Mouse (Mus musculus): ENCODE results near the gene Hebp1. TPM values are rescaled to one million over a fixed set of nuclear protein-coding genes. Genes with fewer than 3 reads are reported as not detected.
A peak's percentile ranks its signal among the peaks of the same experiment; 100 is the strongest.

Gene Hebp1
- polyA plus RNA-seq, 1 experiment, result 33.8 TPM

DNA sequence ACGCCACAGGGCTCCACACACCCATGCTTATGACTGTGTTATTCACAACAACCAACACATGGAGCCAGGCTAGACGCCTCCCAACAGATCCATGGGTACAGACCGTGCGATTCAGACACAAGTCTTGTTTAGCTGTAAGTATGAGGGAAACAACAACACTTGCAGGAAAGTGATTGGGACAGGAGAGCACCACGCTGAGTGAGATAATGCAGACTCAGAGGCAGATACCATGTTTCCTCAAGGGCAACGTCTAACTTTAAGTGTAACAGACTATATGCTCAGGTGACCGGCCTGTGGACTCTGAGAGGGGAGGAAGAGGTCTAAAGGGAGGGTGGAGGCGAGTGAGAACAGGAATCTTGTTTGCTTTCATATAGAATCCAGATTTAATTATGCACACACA is 41.2 kb downstream of the Hebp1 start:
- TF ChIP-seq CTCF (IDR thresholded peaks at IDR 0.05; ENCODE audit: insufficient read depth, low read length) (no peak), POLR2A (IDR thresholded peaks at IDR 0.05; ENCODE audit: borderline replicate concordance, extremely low read depth, low read depth, low read length) (no peak)
- H3K4me1 ChIP-seq (ENCODE audit: control insufficient read depth, insufficient read depth, low read length), result no peaks in the 10 kb centered on the region
- DNase-seq, result no peak
- H3K4me3 ChIP-seq (replicated peaks; ENCODE audit: extremely low read depth, low read depth, low read length), result no peak overlapping the region
- WGBS, result 77% methylated on average over 8 of the region's 8 CpGs

GRCm38 (mm10) chr6:135153719-135154118 is 44.1 kb downstream of the Hebp1 start:
- Histone ChIP-seq H3K4me3 (replicated peaks; ENCODE audit: extremely low read depth, low read depth, low read length) (no peak overlapping the region), H3K4me1 (ENCODE audit: control insufficient read depth, insufficient read depth, low read length) (no peaks in the 10 kb centered on the region)
- WGBS, result 69% methylated on average over 5 of the region's 5 CpGs
- no peak for DNase-seq
- no peak for TF ChIP-seq POLR2A (IDR thresholded peaks at IDR 0.05; ENCODE audit: borderline replicate concordance, extremely low read depth, low read depth, low read length)
- TF ChIP-seq CTCF (IDR thresholded peaks at IDR 0.05; ENCODE audit: insufficient read depth, low read length), result no peak

- WGBS, result 33% methylated on average over 5 of the region's 5 CpGs
These were observed 47.5 kb downstream of the Hebp1 start for GRCm38 (mm10) chr6:135150311-135150710.

GRCm38 (mm10) chr6:135149722-135150121 is 48.1 kb downstream of the Hebp1 start:
- TF ChIP-seq POLR2A (IDR thresholded peaks at IDR 0.05; ENCODE audit: borderline replicate concordance, extremely low read depth, low read depth, low read length) (no peak), CTCF (IDR thresholded peaks at IDR 0.05; ENCODE audit: insufficient read depth, low read length) (no peak)
- WGBS, result 80% methylated on average over 4 of the region's 4 CpGs
- DNase-seq, result no peak
- Histone ChIP-seq H3K4me1 (ENCODE audit: control insufficient read depth, insufficient read depth, low read length) (no peaks in the 10 kb centered on the region), H3K4me3 (replicated peaks; ENCODE audit: extremely low read depth, low read depth, low read length) (no peak overlapping the region)

More at GRCm38 (mm10) chr6:135150311-135150710, 47.5 kb downstream of the Hebp1 start:
- Histone ChIP-seq H3K4me1 (ENCODE audit: control insufficient read depth, insufficient read depth, low read length) (no peaks in the 10 kb centered on the region), H3K4me3 (replicated peaks; ENCODE audit: extremely low read depth, low read depth, low read length) (no peak overlapping the region)
- no peak for DNase-seq
- no peak for TF ChIP-seq POLR2A (IDR thresholded peaks at IDR 0.05; ENCODE audit: borderline replicate concordance, extremely low read depth, low read depth, low read length)
- peak; percentile 78 for TF ChIP-seq CTCF (IDR thresholded peaks at IDR 0.05; ENCODE audit: insufficient read depth, low read length)

DNA sequence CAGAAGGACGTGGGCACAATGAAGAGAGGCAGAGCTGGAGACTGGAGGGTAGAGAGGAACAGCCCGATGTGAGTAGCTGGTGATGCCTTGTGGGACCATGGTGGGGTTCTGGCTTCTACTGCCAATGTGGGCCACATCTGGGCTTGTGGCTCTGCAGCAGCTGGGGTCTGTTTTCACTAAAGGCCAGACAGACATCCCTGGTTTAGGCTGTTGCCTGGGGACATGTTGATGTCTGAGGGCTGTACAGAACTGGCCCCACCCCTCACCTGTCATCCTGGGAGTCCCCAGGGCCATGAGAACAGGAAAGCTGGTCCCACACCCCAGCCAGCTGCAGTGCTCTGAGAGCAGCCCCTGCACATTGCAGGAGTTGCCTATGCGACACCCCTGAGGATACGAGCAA is 48.6 kb downstream of the Hebp1 start:
- WGBS, result 86% methylated on average over 4 of the region's 4 CpGs
- Histone ChIP-seq H3K4me1 (ENCODE audit: control insufficient read depth, insufficient read depth, low read length) (no peaks in the 10 kb centered on the region), H3K4me3 (replicated peaks; ENCODE audit: extremely low read depth, low read depth, low read length) (no peak overlapping the region)
- TF ChIP-seq CTCF (IDR thresholded peaks at IDR 0.05; ENCODE audit: insufficient read depth, low read length), result no peak
- TF ChIP-seq POLR2A (IDR thresholded peaks at IDR 0.05; ENCODE audit: borderline replicate concordance, extremely low read depth, low read depth, low read length), result no peak
- no peak for DNase-seq

- whole genome bisulfite sequencing, result 38% methylated on average over 1 of the region's 1 CpGs
- TF ChIP-seq POLR2A (IDR thresholded peaks at IDR 0.05; ENCODE audit: borderline replicate concordance, extremely low read depth, low read depth, low read length), result no peak
- TF ChIP-seq CTCF (IDR thresholded peaks at IDR 0.05; ENCODE audit: insufficient read depth, low read length), result peak; percentile 84
- DNase-seq, result peak; percentile 41
- Histone ChIP-seq H3K4me1 (ENCODE audit: control insufficient read depth, insufficient read depth, low read length) (no peaks in the 10 kb centered on the region), H3K4me3 (replicated peaks; ENCODE audit: extremely low read depth, low read depth, low read length) (no peak overlapping the region)
These were observed 49.3 kb downstream of the Hebp1 start for GRCm38 (mm10) chr6:135148506-135148905.

- WGBS, result 87% methylated on average over 5 of the region's 5 CpGs
- DNase-seq, result no peak
- no peak for TF ChIP-seq CTCF (IDR thresholded peaks at IDR 0.05; ENCODE audit: insufficient read depth, low read length)
- no peak for TF ChIP-seq POLR2A (IDR thresholded peaks at IDR 0.05; ENCODE audit: borderline replicate concordance, extremely low read depth, low read depth, low read length)
- Histone ChIP-seq H3K4me3 (replicated peaks; ENCODE audit: extremely low read depth, low read depth, low read length) (no peak overlapping the region), H3K4me1 (ENCODE audit: control insufficient read depth, insufficient read depth, low read length) (no peaks in the 10 kb centered on the region)
These were observed 51.8 kb downstream of the Hebp1 start for GRCm38 (mm10) chr6:135145976-135146375.

DNA sequence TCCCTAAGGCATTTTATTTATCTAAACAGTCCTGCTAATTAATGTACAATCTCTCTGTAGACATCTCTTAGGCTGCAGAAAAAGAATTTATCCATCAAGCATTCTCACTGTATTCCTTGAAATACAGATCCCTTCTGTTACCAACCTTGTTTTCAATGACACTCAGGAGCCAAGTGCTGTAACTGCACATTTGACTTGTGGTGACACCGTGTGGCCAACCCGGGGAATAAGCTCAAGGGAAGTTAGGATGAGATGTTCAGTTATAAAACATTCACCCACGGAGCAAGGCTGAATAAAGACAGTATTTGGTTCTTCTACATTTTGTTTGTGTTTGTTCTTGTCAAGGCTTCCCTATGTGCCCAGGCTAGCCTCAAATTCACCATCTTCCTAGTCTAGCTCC is 53.3 kb downstream of the Hebp1 start:
- no peak for TF ChIP-seq POLR2A (IDR thresholded peaks at IDR 0.05; ENCODE audit: borderline replicate concordance, extremely low read depth, low read depth, low read length)
- TF ChIP-seq CTCF (IDR thresholded peaks at IDR 0.05; ENCODE audit: insufficient read depth, low read length), result peak; percentile 77
- Histone ChIP-seq H3K4me1 (ENCODE audit: control insufficient read depth, insufficient read depth, low read length) (no peaks in the 10 kb centered on the region), H3K4me3 (replicated peaks; ENCODE audit: extremely low read depth, low read depth, low read length) (no peak overlapping the region)
- no peak for DNase-seq
- WGBS, result under 1% methylated on average over 3 of the region's 3 CpGs

GRCm38 (mm10) chr6:135143151-135143550 is 54.7 kb downstream of the Hebp1 start:
- no peaks in the 10 kb centered on the region for H3K4me1 ChIP-seq (ENCODE audit: control insufficient read depth, insufficient read depth, low read length)
- 96% methylated on average over 5 of the region's 5 CpGs for WGBS
- no peak for DNase-seq
- TF ChIP-seq CTCF (IDR thresholded peaks at IDR 0.05; ENCODE audit: insufficient read depth, low read length), result no peak
- H3K4me3 ChIP-seq (replicated peaks; ENCODE audit: extremely low read depth, low read depth, low read length), result no peak overlapping the region

- TF ChIP-seq POLR2A (IDR thresholded peaks at IDR 0.05; ENCODE audit: borderline replicate concordance, extremely low read depth, low read depth, low read length) (no peak), CTCF (IDR thresholded peaks at IDR 0.05; ENCODE audit: insufficient read depth, low read length) (no peak)
- no peaks in the 10 kb centered on the region for H3K4me1 ChIP-seq (ENCODE audit: control insufficient read depth, insufficient read depth, low read length)
- 56% methylated on average over 16 of the region's 16 CpGs for WGBS
- DNase-seq, result no peak
- no peak overlapping the region for H3K4me3 ChIP-seq (replicated peaks; ENCODE audit: extremely low read depth, low read depth, low read length)
These were observed 56.2 kb downstream of the Hebp1 start for GRCm38 (mm10) chr6:135141451-135142147.
